Mouse (Mus musculus) urinary bladder, postnatal 4 days (tissue): ENCODE measurements around the gene Thada.
"Not testable (repeated sequence)": the region's sequence is repeated elsewhere in the genome, so short reads cannot be mapped to it uniquely, and the experiment has no call there.

Experiments used
- DNase-seq, 2 experiments: peaks; one replicate each; pipeline ENCODE4 v3.0.0; 2021 to 2022; ENCODE audit warnings: low spot score in 2 of 2

Thada gene

DNA sequence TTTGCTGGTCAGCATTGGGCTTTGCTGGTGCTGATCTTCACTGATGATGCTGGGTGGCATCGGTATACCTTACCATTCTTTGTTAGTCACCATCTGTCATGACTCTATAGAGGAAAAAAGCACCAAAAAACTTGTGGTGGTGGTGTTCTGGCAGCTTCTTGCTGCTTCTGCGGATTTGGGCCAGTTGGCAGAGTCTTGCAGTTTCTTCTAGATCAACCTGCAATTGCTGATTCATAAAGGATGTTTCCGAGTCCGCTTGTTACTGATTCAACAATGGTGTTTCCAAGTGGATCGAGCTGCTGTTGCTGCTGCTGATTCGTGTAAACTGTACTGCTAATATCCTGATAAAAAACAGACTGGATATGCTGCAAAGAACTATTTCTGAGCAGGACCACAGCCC, 168.0 kb downstream of the Thada start:
- no peak for DNase-seq

DNA sequence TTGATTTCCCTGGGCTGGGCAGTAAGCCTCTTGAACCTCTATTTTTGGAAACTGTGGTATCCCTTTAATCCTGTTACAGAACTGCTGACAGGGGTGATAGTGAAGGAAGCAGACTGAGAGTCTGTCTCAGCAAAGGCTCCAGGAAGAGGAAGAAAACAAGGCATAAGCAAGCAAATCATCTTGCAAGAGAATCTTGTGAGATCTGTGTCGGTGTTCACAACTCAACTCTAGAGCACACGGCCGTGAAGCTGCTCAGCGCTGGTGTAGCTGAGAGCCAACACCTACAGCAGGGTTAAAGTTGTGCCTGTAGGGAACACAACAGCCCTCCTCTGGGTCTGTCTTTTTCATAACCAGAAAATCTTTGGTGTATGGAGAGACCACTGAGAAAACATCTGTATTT, 172.8 kb downstream of the Thada start:
- no peak for DNase-seq

DNA sequence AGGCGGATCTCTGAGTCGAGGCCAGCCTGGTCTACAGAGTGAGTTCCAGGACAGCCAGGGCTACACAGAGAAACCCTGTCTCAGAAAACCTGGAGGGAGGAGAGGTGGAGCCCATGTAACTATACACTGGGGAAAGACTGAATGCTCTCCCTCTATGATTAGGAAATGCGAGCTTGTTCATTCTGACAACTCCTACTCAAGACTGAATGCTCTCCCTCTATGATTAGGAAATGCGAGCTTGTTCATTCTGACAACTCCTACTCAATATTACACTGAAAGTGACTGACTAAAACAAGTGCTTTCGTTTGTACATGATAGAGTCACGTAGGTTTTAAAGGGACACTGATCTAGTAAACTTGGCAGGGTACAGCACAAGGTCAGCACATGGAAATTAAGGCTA, 174.8 kb downstream of the Thada start:
- DNase-seq, result not testable (repeated sequence)

DNA sequence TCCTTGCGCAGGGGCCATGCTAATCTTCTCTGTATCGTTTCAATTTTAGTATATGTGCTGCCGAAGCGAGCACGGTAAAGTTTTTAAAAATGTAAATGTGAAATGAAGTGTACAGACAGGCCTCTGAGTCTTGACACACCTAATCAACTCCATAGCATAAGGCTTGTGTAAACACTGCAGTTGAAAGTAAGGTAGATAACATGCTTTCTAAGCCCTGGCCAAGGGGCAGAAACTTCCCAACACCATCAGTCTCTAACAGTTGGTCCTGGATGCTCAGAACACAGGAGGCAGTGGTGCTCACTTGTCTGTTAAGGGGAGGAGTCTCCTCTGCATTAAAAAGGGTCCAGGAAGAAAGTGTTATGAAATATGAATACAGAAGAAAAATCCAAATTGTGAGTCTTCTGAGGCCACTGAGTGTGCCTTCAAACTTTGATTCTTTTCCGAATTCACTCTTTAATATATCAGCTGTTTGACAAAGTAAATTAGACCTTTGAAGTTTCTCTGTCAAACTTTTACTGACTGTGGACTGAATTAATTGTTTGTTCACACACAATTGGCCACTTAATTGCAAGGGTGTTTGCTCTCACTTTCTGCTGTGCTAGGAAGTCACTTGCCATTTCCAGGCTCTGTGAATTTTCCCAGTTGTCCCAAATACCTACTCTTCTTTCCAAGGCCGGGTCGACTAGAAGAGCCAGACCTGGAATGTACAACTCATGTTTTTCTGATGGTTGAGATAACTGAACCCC, 178.2 kb downstream of the Thada start:
- no peak for DNase-seq

DNA sequence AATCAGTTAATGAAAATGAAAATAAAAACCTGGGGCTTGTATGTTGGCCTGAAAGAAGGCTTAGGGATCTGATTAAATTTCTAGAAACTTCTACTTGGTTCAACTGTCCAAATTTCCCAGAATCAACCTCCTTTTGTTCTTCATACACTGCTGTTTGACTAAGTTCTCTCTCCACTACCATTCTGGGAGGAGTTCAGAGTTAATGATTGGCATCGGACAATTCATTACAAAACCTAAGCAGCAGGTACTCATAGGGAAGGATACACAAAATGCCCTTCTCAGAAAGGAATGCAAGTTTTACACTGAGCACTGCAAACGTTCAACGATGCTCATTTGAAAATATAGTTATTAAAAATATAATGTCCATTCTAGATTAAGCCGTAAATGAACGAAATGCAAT, 179.5 kb downstream of the Thada start:
- DNase-seq, result no peak

DNA sequence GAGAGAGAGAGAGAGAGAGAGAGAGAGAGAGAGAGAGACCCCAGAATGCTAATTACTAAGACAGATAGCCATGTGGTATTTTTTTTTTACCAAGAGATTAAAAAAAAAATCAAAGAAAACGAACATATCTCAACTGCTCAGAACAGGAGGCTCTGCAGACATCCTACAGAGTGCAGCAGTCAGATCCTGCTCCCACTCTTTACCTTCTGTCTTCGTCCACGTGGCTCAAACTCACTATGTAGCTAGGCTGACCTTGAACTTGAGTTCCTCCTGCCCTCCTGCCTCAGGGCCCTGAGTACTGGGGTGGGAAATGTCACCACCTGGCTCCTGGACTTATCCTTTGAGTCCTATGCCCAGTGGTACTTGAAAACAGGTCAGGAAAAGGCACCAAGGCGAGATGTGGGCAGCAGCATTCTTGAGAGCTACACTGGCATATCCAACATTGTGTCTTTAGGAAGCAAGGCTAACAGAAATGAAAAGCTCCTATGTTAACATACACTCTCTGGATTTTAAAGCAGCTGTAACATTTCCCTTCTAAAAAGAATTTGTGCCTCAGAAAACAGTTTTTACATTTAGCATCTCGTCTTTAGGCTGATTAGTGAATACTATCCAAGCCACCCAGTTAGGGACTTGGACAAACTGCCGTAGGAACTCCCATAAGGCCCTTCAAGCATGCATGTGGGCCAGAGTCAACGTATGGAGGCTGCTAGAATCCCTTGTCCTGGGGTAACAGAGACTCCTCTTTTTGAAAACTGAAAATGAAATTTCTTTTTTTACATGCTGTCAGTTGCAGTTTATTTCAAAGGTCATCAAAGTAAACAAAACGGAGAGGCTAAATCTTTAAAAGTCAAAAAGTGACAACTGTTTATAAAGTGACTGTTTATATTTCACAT, 183.4 kb downstream of the Thada start:
- DNase-seq, result no peak

DNA sequence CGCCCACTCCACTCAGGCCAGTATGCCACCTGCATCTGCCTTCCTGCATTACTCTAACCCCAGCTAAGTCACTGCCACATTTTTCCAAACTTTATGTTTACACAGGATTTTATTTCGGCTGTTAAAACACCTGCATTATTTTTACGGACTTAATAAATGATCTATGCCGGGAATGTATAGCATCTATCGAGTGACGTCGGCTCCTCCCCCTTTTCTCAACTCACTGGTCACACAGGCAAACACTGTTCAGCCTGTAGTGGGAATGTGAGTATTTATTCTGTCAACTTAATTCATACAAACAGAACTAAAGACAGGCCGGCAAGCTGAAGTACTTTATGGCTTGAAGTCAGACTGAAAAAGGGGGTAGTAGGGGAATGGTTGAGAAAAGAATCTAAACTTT, 187.0 kb downstream of the Thada start:
- no peak for DNase-seq

DNA sequence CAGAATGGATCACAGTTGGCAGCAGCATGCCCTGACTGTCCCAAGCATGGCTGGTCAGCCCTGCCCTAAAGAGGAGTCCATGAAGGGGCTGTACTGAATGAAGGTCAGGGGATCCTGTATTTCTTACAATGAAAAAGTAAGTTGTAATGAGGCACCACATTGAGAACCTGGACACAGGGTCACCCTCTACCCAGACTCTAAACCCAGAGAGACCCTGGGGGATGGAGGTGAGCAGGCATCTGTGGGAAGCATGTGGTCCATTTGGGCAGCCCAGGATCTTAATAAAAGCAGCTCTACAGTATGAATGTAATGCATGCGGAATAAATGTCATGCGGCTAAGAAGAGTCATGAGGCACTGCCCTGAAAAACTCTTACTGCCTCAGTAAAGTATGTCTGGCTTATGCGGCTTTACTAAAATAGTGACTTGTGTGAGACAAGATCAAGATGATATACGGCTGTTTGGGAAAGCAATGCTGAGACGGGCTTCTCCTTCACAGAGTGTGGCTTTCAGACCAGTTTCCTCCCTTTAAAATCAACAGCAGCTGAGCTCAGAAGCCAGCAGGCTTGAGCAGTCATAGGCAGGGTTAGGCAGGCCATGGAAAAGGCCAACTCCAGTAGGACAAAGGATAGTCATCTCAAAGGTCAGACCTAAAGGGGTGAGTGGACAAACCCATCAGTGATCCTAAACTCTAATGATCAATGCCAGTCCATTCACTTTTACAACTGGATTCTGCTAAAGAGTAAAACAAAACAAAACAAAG, 187.6 kb downstream of the Thada start:
- DNase-seq, result no peak

DNA sequence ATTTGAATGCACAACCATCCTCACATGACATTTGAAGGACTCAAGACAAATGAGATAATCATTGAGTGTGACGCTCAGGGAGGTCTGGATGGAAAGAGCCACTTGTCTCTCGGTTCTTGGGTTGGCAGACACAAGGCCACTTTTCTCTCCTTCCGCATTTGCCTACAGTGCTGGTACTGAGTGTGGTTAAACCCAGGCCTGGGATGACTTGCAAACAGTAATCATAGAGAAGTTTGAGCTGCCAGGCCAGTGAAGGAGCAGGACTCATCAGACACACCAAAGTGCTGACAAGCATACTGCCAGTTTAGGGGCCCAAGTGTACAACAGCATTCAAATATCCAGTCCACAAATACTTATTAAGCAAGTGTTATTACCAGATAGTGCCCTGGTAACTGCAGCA, 191.0 kb downstream of the Thada start:
- DNase-seq, result no peak

DNA sequence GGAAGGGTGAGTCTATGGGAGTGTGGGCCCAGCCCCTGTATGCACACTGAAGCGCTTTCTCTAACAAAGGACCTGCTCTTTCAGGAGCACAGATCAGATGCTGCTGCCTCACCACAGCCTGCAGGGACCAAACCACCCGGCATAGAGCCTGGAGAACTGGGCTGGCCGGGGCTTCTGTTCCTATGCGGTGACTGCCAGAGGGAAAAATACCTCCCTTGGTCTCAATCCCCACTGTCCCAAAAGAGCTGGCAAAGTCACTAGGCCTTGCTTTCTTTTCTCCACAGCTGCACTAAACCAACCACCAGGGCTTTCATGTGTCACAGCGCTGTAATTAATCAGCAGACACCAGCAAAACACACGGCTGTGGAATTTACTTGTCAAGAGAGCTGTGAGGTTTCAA, 191.8 kb downstream of the Thada start:
- DNase-seq, result no peak

DNA sequence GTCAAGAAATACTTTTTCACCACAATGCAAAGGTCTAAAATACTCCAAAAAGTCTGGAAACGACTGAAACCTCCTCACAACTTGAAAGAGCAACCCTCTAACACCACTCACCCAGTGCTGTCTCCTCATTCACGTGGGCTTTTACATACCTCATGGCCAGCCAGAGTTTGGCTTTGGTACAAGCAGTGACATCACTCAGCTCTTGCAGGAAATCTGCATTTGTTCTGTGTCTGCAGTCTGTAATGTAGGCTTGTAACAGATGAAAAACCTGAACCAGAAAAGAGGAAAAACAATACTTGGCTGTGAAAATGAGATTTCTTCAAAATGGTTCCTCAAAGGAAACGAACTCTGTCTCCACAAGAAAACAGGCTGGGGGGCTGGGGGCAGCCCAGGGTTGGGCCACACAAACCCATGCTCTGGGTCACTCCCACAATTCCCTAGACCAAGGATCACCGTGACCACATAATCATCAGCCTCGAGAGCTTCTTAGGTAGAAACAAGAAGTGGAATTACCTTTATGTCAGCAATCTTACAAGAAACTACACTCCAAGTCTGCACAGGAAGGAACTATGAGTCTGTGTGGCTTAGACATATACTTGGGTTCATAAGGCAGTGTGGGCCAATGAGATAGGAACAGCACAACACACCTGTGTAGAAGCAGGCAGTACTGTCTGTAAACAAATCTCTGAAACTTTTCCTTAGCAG, 193.3 kb downstream of the Thada start:
- no peak for DNase-seq

DNA sequence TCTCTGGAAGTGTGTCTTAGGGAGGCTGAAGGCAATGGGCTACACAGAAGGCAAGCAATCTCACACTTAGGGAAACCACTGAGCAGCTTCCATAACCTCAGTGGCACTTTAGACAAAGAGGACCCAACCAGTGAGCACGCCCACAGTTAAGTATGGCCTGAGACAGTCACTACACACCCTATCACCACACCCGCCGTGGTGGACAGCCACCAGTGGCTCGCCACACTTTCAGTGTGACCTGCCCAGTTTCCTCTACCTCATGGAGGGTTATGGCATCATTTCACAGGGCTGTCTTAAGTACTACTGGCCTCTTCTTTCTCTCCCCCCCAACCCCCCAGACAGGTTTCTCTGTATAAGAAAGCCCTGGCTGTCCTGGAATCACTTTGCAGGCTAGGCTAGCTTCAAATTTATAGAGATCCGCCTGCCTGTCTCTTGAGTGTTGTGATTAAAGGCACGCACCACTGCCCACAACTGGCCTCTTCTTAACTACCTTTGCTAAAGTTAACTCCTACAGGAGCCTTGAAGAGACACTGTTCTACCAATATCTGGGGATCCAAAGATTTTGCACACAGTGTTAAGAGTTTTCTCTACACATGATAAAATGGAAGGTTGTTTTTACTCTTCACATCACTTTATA, 194.3 kb downstream of the Thada start:
- no peak for DNase-seq

DNA sequence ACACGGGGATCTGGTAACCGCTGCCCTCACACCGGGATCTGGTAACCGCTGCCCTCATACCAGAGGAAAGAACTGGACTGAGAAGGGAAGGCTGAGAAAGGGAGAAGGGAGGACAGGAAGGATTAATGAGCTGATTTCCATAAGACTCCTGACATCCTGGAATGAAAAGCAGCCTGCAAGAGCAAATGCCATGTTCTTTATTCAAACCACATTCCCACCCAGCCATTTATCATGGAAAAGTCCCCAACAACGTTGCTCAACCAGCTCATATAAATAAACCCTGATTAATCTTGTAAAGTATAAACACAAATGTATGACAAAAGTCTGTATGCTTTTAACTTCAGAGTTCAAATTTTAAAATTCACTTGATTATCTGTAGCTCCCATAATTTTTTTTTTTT, 196.3 kb downstream of the Thada start:
- no peak for DNase-seq

DNA sequence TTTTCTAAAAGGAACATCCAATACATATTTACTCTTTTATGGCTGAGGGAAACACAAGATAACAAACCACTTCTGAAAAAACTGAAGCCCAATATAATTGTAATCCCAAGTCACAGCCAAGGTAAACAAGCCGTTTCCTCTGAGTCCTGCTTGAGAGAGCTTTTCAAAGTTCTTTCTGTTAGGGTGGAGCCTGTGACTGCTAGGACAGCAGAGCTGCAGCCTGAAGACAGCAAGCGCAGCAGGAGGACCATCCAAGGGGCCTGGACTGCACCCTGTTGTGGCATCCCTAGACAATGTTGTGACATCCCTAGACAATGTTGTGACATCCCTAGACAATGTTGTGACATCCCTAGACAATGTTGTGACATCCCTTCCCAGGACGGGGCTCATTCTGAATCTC, 197.6 kb downstream of the Thada start:
- peak in 1 of 2 experiments; percentile 17 for DNase-seq

DNA sequence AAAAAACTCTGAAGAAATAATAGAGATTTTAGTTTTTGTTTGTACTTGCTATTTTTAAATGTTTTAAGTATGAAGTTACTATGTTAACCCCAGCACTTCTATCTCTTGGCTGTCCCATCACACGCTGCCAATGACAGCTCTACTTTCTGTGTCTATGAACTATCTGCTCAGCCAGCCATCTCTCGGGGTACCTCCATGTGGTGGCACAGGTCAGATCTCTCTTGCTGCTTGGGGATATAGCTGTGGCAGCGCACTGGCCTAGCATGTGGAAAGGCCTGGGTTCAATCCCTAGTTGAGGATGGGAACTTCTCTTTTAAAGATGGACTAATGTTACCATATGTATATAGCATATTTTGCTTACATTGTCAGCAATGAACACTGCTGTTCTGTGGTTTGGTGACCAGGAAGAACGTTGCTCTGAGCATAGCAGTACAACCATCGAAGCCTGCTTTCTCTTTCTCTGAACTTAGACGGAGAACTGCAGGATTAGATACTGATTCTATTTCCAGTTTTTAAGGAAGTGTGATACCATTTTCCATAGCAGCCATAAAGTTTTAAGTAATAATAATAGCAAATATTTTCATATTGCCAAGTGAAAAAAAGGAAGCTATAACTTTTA, 198.4 kb downstream of the Thada start:
- DNase-seq, result no peak

DNA sequence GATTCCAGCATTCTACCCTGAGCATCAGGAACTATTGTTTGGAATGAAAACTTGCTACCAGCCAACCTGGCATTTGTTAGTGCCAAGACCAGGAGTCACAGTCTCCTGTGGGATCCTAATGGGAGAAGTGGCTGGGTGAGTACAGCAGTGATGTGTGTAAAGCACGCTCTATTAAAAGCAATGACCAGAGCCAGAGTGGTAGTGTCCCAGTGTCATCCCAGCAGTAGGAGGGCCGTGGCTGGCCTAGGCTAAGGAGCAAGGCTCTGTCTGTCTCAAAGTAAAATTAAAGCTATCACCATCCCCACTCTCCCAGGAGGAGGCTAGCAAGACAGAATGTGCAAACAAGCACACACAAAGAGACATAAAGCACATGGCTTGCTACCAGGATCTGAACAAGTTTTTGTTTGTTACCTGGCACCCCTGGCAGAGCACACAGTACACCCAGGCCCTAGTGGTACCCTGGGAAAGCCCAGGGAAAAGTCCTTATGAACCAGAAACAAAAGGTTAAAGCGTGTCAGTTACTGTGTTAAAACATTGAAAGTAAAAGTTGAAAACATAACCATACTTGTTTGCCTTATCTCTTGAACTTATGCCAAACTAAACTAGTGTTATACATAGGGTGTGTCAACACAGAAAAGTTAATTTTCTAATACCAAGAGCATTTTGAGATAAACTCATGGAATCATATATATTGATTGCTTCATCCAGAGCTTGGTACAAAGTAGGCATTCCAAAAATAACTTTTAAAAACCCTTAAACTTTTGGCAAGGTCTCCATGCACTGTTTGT, 199.7 kb downstream of the Thada start:
- DNase-seq, result peak in 1 of 2 experiments; percentile 17

DNA sequence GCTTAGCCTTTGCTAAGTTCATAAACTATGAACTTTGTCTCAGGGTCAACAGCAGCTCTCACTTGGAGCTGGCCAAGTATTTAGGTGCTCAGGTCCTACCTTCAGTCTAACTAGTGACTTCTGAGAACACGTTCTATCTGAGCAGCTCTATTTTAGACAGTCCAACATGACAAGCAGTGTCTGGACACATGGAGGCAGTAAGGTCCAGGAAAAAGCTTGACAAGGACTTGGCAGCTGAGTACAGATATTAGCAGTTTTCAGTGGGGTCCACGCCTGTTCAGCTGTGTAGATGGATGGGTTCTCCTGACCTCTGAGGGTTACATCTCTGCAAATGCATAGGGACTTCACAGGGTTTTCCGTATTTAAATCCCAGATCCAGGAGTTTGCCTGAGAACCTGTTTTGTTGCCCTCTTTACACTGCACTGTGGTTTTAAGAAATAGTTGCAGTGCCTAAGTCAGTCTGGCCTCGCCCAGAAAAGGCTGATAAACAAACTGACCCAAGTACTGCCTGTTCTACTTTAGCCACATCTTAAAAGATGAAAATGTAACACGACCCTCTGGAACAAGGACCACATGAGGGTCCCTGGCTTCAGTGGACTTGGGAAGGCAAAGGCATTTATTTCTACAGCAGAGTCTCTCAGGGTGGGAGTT, 200.4 kb downstream of the Thada start:
- DNase-seq, result no peak

DNA sequence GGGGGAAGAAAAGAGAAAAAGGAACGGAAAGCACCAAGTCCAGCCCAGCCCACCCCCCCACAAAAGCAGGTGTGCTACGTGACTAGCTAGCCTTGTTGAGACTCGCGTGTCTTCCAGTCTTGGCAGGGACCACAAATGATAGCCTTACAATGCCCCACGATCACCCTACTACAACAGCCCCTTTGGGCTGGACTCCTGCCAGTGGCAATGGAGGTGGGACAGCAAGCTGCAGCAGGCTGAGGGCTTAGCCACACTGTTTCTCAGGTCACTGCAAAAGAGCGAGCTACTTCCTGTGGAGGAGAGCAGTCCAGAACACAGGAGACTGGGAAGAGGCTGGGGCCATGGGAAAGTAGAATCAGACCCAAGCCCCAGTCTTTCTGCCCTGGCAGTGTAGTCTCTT, 201.7 kb downstream of the Thada start:
- DNase-seq, result peak in 1 of 2 experiments; percentile 19

DNA sequence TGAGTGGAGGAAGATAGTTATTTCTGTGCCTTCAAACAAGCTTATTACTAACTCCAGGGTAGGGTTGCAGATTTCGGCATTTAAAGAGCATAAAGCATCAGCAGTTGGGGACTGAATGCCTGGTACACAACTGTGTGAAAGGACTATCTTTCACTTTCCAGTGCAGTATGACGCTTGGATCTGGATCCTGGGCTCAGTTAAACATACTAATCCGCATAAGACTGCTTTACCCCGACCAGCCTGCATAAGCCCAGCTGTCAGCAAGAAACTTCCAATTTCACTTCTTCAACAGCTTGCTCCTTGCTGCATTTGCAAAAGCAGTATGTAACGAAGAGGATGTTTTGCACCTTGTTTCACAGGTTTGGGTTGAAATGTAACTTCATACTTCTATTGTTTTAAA, 202.4 kb downstream of the Thada start:
- DNase-seq, result no peak
